Mouse (Mus musculus) olfactory bulb, adult 2 months (tissue): ENCODE results near the gene Grxcr1.

Experiments
- CTCF ChIP-seq: fragments of 200-500 bp; IDR thresholded peaks from 2 replicates; pipeline ENCODE4 v1.5.1; 2012; ENCODE audit warnings: low read depth, mild to moderate bottlenecking, low read length, moderate library complexity; ENCODE audit not compliant: insufficient read depth
- POLR2A ChIP-seq: fragments of 200-500 bp; IDR thresholded peaks from 2 replicates; pipeline ENCODE4 v1.6.1; 2012; ENCODE audit warnings: mild to moderate bottlenecking, low read depth, low read length, moderate library complexity; ENCODE audit not compliant: insufficient read depth

- no peak for TF ChIP-seq CTCF
- no peak for TF ChIP-seq POLR2A
Measured at GRCm38 (mm10) chr5:68122883-68123282, 91.2 kb downstream of the Grxcr1 start.
